ENCODE assay signal across 35 mouse cellular contexts in genomic region chr16:63510069-63510468, GRCm38 (mm10).
"Had no signal": no experiment of that assay in that cellular context is flagged by ENCODE, and none has a peak within 500 bp of the region (broad histone marks: within the 10 kb centered on the region; RNA-seq: fewer than 3 reads in every experiment).

No protein-coding gene starts in this region.

- ATAC-seq: hindbrain, embryonic 16.5 days; hindbrain, postnatal 0 days; inflammation-experienced regulatory T-cells, adult 6 months; intestine, embryonic 15.5 days; intestine, embryonic 16.5 days; intestine, postnatal 0 days had no signal

- H3K4me2 ChIP-seq: heart, embryonic 11.5 days; heart, embryonic 12.5 days; heart, embryonic 13.5 days; heart, embryonic 15.5 days; hindbrain, embryonic 12.5 days; hindbrain, embryonic 13.5 days; hindbrain, embryonic 14.5 days; hindbrain, embryonic 15.5 days; intestine, embryonic 15.5 days; kidney, embryonic 15.5 days had no signal

- H3K27ac ChIP-seq: heart, adult 2 months; heart, embryonic 10.5 days; heart, embryonic 13.5 days; heart, embryonic 15.5 days; hindbrain, embryonic 10.5 days; hindbrain, embryonic 12.5 days; hindbrain, embryonic 13.5 days; hindbrain, embryonic 14.5 days; hindbrain, embryonic 15.5 days; hindbrain, postnatal 0 days; intestine, embryonic 15.5 days; kidney, embryonic 15.5 days; kidney, postnatal 0 days; layer of hippocampus, adult 2 months had no signal

- H3K27me3 ChIP-seq: heart, embryonic 12.5 days; heart, embryonic 13.5 days; heart, embryonic 15.5 days; hindbrain, embryonic 12.5 days; hindbrain, embryonic 13.5 days; hindbrain, embryonic 15.5 days; intestine, embryonic 15.5 days; kidney, embryonic 15.5 days had no signal

- DNase-seq: heart, adult 2 months; heart, postnatal 10 days; heart, postnatal 14 days; heart, postnatal 36 days; heart, postnatal 4 days; kidney, adult 11 months; kidney, adult 18-20 months; kidney, adult 2 months; kidney, adult 8-10 months; kidney, adult 9 months; kidney, postnatal 10 days; kidney, postnatal 14 days; kidney, postnatal 25 days; kidney, postnatal 36 days; kidney, postnatal 4 days; layer of hippocampus, adult 9-11 months had no signal

- H3K4me3 ChIP-seq: heart, adult 2 months; heart, embryonic 10.5 days; heart, embryonic 12.5 days; heart, embryonic 13.5 days; heart, embryonic 15.5 days; hindbrain, embryonic 10.5 days; hindbrain, embryonic 12.5 days; hindbrain, embryonic 13.5 days; hindbrain, embryonic 15.5 days; intestine, embryonic 15.5 days; kidney, embryonic 15.5 days; layer of hippocampus, adult 2 months had no signal

- H3K9me3 ChIP-seq: heart, embryonic 10.5 days; heart, embryonic 12.5 days; heart, embryonic 13.5 days; heart, embryonic 15.5 days; hindbrain, embryonic 10.5 days; hindbrain, embryonic 12.5 days; hindbrain, embryonic 13.5 days; hindbrain, embryonic 15.5 days; intestine, embryonic 15.5 days; kidney, embryonic 15.5 days had no signal

- H3K4me1 ChIP-seq: heart, embryonic 10.5 days; heart, embryonic 12.5 days; heart, embryonic 13.5 days; heart, embryonic 15.5 days; hindbrain, embryonic 10.5 days; hindbrain, embryonic 12.5 days; hindbrain, embryonic 13.5 days; hindbrain, embryonic 15.5 days; intestine, embryonic 15.5 days; kidney, embryonic 15.5 days had no signal

- H3K36me3 ChIP-seq: heart, embryonic 10.5 days; heart, embryonic 12.5 days; heart, embryonic 13.5 days; heart, embryonic 15.5 days; hindbrain, embryonic 10.5 days; hindbrain, embryonic 12.5 days; hindbrain, embryonic 13.5 days; hindbrain, embryonic 15.5 days; intestine, embryonic 15.5 days; kidney, embryonic 15.5 days had no signal

- H3K9ac ChIP-seq: heart, embryonic 12.5 days; heart, embryonic 13.5 days; heart, embryonic 15.5 days; hindbrain, embryonic 12.5 days; hindbrain, embryonic 13.5 days; hindbrain, embryonic 14.5 days; hindbrain, embryonic 15.5 days; intestine, embryonic 15.5 days; kidney, embryonic 15.5 days had no signal
